Mouse (Mus musculus) cerebellum, adult 2 months (tissue): ENCODE data around the gene Syngr3. TPM values are rescaled to one million over a fixed set of nuclear protein-coding genes. Genes with fewer than 3 reads are reported as not detected.

ENCODE experiments used
- DNase-seq, 2 experiments: peaks; one replicate each; pipeline ENCODE4 v3.0.0; 2021
- H3K27ac ChIP-seq: fragments of 200-500 bp; 2 replicates; pipeline ENCODE4 v1.5.1; 2012; ENCODE audit warnings: low read length, control low read depth, inconsistent platforms; ENCODE audit not compliant: insufficient read depth
- H3K27me3 ChIP-seq: fragments of 200-500 bp; 2 replicates; pipeline ENCODE4 v1.6.1; 2012; ENCODE audit warnings: inconsistent platforms, mild to moderate bottlenecking, low read length, moderate library complexity; ENCODE audit not compliant: control insufficient read depth, insufficient read depth
- H3K4me1 ChIP-seq: fragments of 200-500 bp; 2 replicates; pipeline ENCODE4 v1.6.1; 2011; ENCODE audit warnings: low read length; ENCODE audit not compliant: control insufficient read depth, insufficient read depth
- H3K4me3 ChIP-seq: fragments of 200-500 bp; replicated peaks from 2 replicates; pipeline ENCODE3; 2011; ENCODE audit warnings: mild to moderate bottlenecking, low read depth, low read length, control low read depth; ENCODE audit not compliant: insufficient read depth
- CTCF ChIP-seq: fragments of 200-500 bp; IDR thresholded peaks from 2 replicates; pipeline ENCODE4 v1.5.1; 2011; ENCODE audit warnings: low read depth, mild to moderate bottlenecking, control low read depth, low read length, moderate library complexity, borderline replicate concordance; ENCODE audit not compliant: insufficient read depth
- POLR2A ChIP-seq: fragments of 200-500 bp; IDR thresholded peaks from 2 replicates; pipeline ENCODE4 v1.6.1; 2011; ENCODE audit warnings: low read length, control low read depth, borderline replicate concordance; ENCODE audit not compliant: insufficient read depth
- WGBS: fragments of 180-500 bp; shearing (Covaris S2); methylation state at CpG from one replicate; pipeline ENCODE4 v1.1.7; 2018; 5-methylcytosine and 5-hydroxymethylcytosine counted together
- polyA plus RNA-seq: library from polyadenylated mRNA; depleted of rRNA; stranded (reverse); fragments of >200 nt; gene quantifications from 2 replicates; pipeline ENCODE4 v1.2.3, GENCODE M21; 2012; rRNA removed

Syngr3 gene
- polyA plus RNA-seq, 1 experiment = 132 TPM

DNA sequence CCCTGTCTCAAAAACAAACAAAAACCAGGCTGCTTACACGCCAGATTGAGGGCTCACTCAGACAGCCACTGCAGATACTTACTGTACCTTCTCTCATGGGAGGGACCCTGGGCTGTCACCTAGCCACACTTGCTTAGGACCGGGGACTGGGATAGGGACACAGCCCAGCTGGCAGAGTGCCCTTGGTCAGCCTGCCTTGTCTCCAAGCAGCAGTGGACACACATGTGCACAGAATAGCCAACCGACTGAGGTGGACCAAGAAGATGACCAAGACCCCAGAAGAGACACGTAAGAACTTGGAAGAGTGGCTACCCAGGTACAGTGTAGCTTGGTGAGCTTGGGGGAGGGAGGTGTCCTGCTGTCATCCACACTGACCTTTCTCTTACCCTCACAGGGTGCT is 51.5 kb downstream of the Syngr3 start:
- TF ChIP-seq POLR2A (no peak), CTCF (no peak)
- Histone ChIP-seq H3K27me3 (no peaks in the 10 kb centered on the region), H3K4me1 (peaks cover 2% of the 10 kb centered on the region; the same call in 1 of the 2 replicates), H3K27ac (no peak overlapping the region), H3K4me3 (no peak overlapping the region)
- WGBS = 66% methylated on average over 4 of the region's 4 CpGs
- no peak for DNase-seq

DNA sequence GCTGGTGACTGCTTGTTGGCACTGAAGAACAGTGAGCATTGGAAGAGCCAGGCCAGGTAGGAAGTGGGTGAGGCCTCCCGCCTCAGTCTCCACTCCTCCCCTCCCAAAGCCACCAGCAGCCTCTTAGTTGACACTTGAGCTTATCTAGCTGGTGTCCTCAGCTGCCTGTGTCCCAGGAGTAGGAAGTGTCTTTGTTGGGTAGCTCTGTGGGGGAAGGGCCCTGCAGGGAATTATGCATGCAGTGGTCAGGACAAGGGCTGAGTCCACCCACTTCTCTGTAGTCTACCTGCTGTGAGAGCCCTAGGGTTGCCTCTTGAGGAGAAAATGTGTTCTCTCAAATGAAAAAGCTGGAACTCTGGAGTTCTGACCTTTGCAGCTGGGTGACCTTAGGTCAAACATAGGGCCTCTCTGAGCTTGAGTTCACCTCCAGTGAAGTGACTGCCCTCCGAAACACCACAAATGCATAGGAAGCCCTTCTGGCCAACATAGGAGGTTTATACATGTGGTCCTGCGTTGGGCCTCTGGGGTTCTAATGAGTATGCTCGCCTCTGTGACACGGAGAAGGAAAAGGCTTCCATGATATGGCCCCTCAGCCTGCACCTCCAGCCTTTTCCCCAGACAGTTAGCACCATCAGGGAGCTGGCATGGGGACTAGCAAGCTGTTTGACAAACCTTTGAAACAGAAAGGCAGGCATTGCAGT is 52.8 kb downstream of the Syngr3 start:
- H3K4me3 ChIP-seq = no peak overlapping the region
- WGBS = 72% methylated on average over 5 of the region's 5 CpGs
- DNase-seq = no peak
- H3K4me1 ChIP-seq = peaks cover 5% of the 10 kb centered on the region; the same call in 1 of the 2 replicates
- H3K27ac ChIP-seq = no peak overlapping the region
- TF ChIP-seq POLR2A (no peak), CTCF (no peak)
- H3K27me3 ChIP-seq = no peaks in the 10 kb centered on the region

DNA sequence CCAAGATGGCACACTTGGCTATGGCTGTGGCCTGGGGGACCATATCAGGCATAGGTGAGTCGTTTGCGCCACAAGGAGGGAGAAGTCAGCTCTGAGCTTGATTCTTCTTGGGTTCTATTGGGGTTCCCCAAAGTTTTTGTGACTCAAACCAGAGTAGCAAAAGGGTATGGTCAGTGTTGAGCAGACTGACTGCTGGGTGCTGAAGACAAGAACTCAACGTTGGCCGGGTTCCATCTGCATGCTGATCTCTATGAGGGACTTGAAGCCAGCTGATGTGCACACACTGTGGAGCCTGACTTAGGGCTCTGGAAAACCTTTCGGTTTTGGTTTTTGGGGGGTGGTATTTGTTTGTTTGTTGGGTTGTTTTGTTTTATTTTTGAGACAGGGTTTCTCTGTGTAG is 54.1 kb downstream of the Syngr3 start:
- Histone ChIP-seq H3K27ac (no peak overlapping the region), H3K27me3 (no peaks in the 10 kb centered on the region), H3K4me1 (peaks cover 7% of the 10 kb centered on the region), H3K4me3 (no peak overlapping the region)
- WGBS = 85% methylated on average over 5 of the region's 5 CpGs
- TF ChIP-seq CTCF (no peak), POLR2A (no peak)
- no peak for DNase-seq

Other genes starting within 250 kb of the Syngr3 start
- 22.3 and 22.7 TPM in 2 replicates for gene Dnase1l2, start 246.8 kb downstream of the Syngr3 start, polyA plus RNA-seq
- 79.4 and 80.6 TPM in 2 replicates for gene E4f1, start 219.6 kb downstream of the Syngr3 start, polyA plus RNA-seq
- 126 and 133 TPM in 2 replicates for gene Pgp, start 219.6 kb downstream of the Syngr3 start, polyA plus RNA-seq
- gene Bricd5, start 216.1 kb downstream of the Syngr3 start, polyA plus RNA-seq = 2.3 TPM in 2 replicates
- gene Mlst8, start 210.9 kb downstream of the Syngr3 start, polyA plus RNA-seq = 55.9 and 63.5 TPM in 2 replicates
- 122 and 127 TPM in 2 replicates for gene Caskin1, start 201.4 kb downstream of the Syngr3 start, polyA plus RNA-seq
- gene Traf7, start 162.0 kb downstream of the Syngr3 start, polyA plus RNA-seq = 197 and 198 TPM in 2 replicates
- gene Rab26, start 155.7 kb downstream of the Syngr3 start, polyA plus RNA-seq = 21.7 and 22.6 TPM in 2 replicates
- gene Pkd1, start 140.1 kb downstream of the Syngr3 start, polyA plus RNA-seq = 122 and 132 TPM in 2 replicates
- gene Tsc2, start 57.3 kb downstream of the Syngr3 start, polyA plus RNA-seq = 168 and 194 TPM in 2 replicates
- 9.0 TPM in 2 replicates for gene Nthl1, start 57.3 kb downstream of the Syngr3 start, polyA plus RNA-seq
- gene Slc9a3r2, start 39.6 kb downstream of the Syngr3 start, polyA plus RNA-seq = 140 and 146 TPM in 2 replicates
- not detected in 2 replicates for gene Npw, start 31.5 kb downstream of the Syngr3 start, polyA plus RNA-seq
- 92.6 and 98.6 TPM in 2 replicates for gene Zfp598, start 20.3 kb downstream of the Syngr3 start, polyA plus RNA-seq
- gene Gfer, start 6.2 kb upstream of the Syngr3 start, polyA plus RNA-seq = 26.7 and 30.9 TPM in 2 replicates
- 7.3 and 7.4 TPM in 2 replicates for gene Noxo1, start 6.3 kb upstream of the Syngr3 start, polyA plus RNA-seq
- gene Tbl3, start 17.7 kb upstream of the Syngr3 start, polyA plus RNA-seq = 60.6 and 62.4 TPM in 2 replicates
- gene Rnf151, start 28.1 kb upstream of the Syngr3 start, polyA plus RNA-seq = 0.18 and 0.57 TPM in 2 replicates
- 577 and 621 TPM in 2 replicates for gene Rps2, start 28.2 kb upstream of the Syngr3 start, polyA plus RNA-seq
- 548 and 613 TPM in 2 replicates for gene Ndufb10, start 34.5 kb upstream of the Syngr3 start, polyA plus RNA-seq
- 0.67 and 0.70 TPM in 2 replicates for gene Rpl3l, start 37.9 kb upstream of the Syngr3 start, polyA plus RNA-seq
- 63.3 and 66.8 TPM in 2 replicates for gene Msrb1, start 46.7 kb upstream of the Syngr3 start, polyA plus RNA-seq
- gene Hs3st6, start 63.0 kb upstream of the Syngr3 start, polyA plus RNA-seq = 0.80 and 1.0 TPM in 2 replicates
- gene Meiob, start 114.3 kb upstream of the Syngr3 start, polyA plus RNA-seq = not detected in 2 replicates
- gene Hagh, start 150.2 kb upstream of the Syngr3 start, polyA plus RNA-seq = 195 and 209 TPM in 2 replicates
- gene Fahd1, start 160.4 kb upstream of the Syngr3 start, polyA plus RNA-seq = 31.1 and 33.4 TPM in 2 replicates
- 0.11 and 0.27 TPM in 2 replicates for gene Igfals, start 176.0 kb upstream of the Syngr3 start, polyA plus RNA-seq
- gene Nubp2, start 196.4 kb upstream of the Syngr3 start, polyA plus RNA-seq = 36.4 and 39.0 TPM in 2 replicates
- 124 and 138 TPM in 2 replicates for gene Spsb3, start 196.7 kb upstream of the Syngr3 start, polyA plus RNA-seq
- gene Eme2, start 205.1 kb upstream of the Syngr3 start, polyA plus RNA-seq = 57.3 and 62.7 TPM in 2 replicates
- gene Mrps34, start 205.2 kb upstream of the Syngr3 start, polyA plus RNA-seq = 147 and 149 TPM in 2 replicates
- gene Nme3, start 206.5 kb upstream of the Syngr3 start, polyA plus RNA-seq = 99.0 and 109 TPM in 2 replicates
- 358 and 363 TPM in 2 replicates for gene Mapk8ip3, start 247.0 kb upstream of the Syngr3 start, polyA plus RNA-seq